Mouse (Mus musculus) macrophage (primary cell): ENCODE data around the gene Parp9. TPM values are rescaled to one million over a fixed set of nuclear protein-coding genes. Genes with fewer than 3 reads are reported as not detected.

Experiments used
- H3K27ac ChIP-seq: fragments of 350-480 bp; formaldehyde crosslinking; 2 replicates; pipeline ENCODE4 v1.9.0; 2021
- H3K36me3 ChIP-seq: fragments of 350-480 bp; formaldehyde crosslinking; 2 replicates; pipeline ENCODE4 v1.9.0; 2021; ENCODE audit errors: inconsistent target
- H3K4me3 ChIP-seq: fragments of 350-480 bp; formaldehyde crosslinking; 2 replicates; pipeline ENCODE4 v1.9.0; 2021; ENCODE audit errors: inconsistent target
- H3K79me2 ChIP-seq: fragments of 350-480 bp; formaldehyde crosslinking; 2 replicates; pipeline ENCODE4 v1.9.0; 2021; ENCODE audit errors: inconsistent target
- WGBS: methylation state at CpG from one replicate; pipeline ENCODE4 v1.1.7; 2026; ENCODE audit warnings: inconsistent platforms; ENCODE audit not compliant: missing documents; 5-methylcytosine and 5-hydroxymethylcytosine counted together
- polyA plus RNA-seq: library from polyadenylated mRNA; stranded (reverse); fragments of 250-400 nt; gene quantifications from 3 replicates; pipeline ENCODE4 v1.2.4, GENCODE M21; 2018; ENCODE audit warnings: inconsistent platforms

The Parp9 gene
- polyA plus RNA-seq, 1 experiment from 2014 or later, result 52.0 TPM

DNA sequence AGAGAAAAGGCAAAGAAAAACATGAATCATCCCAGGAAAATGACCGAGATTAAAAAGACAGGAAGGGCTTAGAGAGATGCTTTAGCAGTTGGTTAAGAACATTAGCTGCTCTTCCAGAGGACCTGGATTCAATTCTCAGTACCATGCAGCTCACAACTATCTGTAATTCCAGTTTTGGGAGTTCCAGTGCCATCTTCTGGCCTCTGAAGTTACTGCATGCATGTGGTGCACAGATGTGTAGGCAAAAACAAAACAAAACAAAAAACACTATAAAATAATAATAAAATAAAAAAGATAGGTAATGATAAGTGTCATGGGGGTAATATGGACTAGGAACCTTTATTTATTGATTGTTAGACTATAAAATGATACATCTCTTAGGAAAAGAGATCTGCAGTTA is 24.7 kb upstream of the Parp9 start:
- 87% methylated on average over 1 of the region's 1 CpGs for WGBS

DNA sequence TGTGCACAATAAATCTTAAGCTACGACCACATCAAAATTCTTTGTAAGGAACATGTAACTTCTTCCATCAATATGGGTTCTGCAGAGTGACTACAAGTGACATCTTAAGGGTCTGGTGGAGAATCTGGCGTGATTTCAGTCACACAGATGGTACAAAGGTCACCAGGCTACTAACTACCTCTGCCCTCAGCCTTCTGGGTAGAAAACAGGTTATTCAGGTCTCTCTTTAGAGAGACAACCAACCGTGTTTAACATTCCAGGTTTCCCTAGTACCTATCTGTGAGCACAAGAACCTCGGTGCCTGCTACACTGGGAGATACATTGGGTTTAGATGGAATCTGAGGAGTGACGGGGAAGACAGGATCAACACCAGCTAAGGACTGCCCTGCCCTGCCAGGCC is 24.0 kb upstream of the Parp9 start:
- WGBS, result 89% methylated on average over 5 of the region's 5 CpGs
- Histone ChIP-seq H3K79me2 (no peaks in the 10 kb centered on the region), H3K36me3 (no peaks in the 10 kb centered on the region), H3K4me3 (no peak overlapping the region), H3K27ac (no peak overlapping the region)

More for the DNA sequence above, 24.7 kb upstream of the Parp9 start:
- Histone ChIP-seq H3K4me3 (no peak overlapping the region), H3K79me2 (no peaks in the 10 kb centered on the region), H3K27ac (no peak overlapping the region), H3K36me3 (no peaks in the 10 kb centered on the region)

DNA sequence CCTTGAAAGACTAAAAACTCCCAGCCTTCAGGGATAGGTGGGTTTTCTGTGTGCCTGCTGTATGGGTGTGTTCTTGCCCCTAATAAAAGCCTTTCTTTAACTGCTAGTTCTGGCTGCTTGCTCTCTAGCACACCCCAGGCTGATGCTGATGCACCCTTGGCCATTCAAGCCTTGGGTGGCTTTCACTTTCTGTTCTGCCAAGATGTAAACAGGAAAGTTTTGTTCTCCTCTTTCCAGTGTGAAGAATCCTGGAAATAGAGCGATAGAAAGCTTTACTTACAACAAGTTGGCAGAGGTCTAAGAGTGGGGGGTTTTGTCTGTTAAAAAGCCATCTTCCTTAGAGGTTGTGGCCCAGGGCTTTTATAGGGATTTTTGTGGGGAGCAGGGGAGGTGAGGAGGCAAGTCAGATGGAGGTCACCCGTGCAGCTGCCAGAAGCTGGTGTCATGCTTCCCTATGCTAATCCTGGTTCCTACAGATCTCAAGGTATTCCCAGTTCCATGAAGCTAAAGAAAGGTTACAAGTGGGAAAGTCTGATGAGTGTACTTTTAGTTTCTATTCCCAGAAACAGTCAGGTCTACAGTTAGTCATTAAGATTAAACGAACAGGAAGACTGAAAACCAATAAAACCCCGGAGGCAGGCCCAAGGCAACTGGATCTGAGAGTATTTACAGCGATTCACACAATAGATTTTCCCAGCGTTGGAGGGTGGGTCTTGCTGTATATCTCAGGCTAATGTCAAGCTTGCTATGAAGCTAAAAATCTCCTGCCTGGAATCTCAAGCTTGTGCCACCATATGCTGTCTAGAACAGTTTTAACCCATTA is 19.3 kb upstream of the Parp9 start:
- peak overlapping the region; percentile 8; the same call in 1 of the 2 replicates for H3K4me3 ChIP-seq
- no peaks in the 10 kb centered on the region for H3K79me2 ChIP-seq
- no peaks in the 10 kb centered on the region for H3K36me3 ChIP-seq
- 0% methylated on average over 6 of the region's 6 CpGs for WGBS
- peak overlapping the region; percentile 77 for H3K27ac ChIP-seq

DNA sequence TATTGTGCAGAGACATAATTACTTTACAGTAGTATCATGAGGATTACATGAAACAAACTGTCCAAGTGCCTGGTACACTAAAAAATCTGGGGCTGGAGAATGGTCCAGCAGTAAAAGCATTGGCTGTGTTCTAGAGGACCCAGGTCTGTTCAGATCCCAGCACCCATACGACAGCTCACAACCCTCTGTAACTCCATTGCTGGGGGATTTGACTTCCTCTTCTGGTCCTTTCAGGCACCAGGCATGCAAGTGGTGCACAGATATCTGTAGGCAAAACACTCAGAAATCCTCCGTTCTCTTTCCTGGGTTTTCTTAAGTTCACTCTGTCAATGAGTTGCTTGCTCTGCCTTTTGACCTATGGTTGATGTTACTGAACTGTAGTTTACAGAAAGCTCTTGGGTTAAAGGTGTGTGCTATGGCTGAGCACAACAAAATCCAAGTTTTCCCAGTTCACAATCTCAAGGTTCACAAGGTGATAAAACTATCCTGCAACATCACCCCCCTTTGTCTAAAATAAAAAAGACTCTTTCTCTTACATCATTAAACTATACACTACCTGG is 16.5 kb upstream of the Parp9 start:
- Histone ChIP-seq H3K27ac (no peak overlapping the region), H3K4me3 (no peak overlapping the region), H3K36me3 (peaks cover 10% of the 10 kb centered on the region; the same call in 1 of the 2 replicates), H3K79me2 (no peaks in the 10 kb centered on the region)
- WGBS, result 66% methylated on average over 2 of the region's 2 CpGs

DNA sequence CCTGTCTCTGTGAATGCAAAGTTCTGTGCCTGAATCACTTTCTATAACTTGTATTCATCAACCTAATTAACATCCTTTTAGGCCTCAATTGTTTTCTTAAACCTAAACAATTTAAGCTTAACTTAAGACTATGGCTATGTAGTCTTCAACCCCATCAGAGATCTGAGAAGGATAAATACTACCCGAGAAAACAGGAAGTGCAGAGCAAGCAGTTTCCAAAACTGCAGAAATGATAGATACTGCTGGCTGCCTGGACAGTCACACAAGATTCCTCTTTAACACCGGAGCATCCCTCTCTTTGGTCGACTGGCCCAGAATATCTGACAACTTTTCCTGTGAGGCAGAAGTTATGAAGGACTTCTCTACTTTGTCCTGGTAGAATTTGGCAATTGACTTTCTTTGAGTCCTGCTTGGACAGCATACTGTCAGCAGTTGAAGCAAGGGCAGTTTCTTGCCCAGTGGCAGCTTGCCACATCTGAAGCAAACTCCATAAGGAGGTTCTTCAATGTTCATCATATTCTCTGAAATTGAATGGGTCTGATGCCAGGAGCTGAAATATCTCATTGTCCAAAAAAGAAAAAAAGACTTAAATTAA is 15.9 kb upstream of the Parp9 start:
- Histone ChIP-seq H3K27ac (no peak overlapping the region), H3K36me3 (peaks cover 16% of the 10 kb centered on the region; the same call in 1 of the 2 replicates)

DNA sequence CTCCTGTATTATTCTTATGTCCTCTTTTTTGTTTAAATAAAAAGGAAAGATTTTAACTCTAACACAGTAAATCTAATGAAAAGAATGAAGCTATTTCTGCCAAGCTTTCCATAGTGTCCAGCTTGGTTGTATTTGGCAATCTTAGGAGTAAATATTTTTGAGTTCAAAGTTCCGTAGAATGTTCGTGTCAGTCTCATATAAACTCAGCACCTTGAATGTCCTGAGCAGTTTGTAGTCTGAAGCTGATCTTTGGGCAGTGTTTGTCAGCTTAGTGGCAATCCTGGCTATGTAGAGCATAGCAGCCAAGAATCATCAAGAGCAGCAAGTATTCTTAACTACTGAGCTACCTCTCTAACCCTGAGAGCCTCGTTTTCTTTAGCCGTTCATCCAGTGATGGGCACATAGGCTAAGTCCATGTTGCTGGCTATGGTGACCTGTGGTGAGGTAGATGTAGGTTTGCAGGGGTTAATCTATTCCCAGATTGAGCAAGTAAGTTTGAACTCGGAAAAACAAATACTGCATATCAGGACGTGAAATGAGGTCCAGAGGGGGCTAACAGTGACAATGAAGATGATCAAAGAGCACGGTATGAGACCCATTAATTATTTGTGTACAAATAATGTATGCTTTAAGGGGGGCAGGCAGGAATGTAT is 14.6 kb upstream of the Parp9 start:
- Histone ChIP-seq H3K79me2 (no peaks in the 10 kb centered on the region), H3K27ac (no peak overlapping the region), H3K36me3 (peaks cover 29% of the 10 kb centered on the region), H3K4me3 (no peak overlapping the region)
- 96% methylated on average over 7 of the region's 7 CpGs for WGBS

More for the DNA sequence above, 15.9 kb upstream of the Parp9 start:
- no peaks in the 10 kb centered on the region for H3K79me2 ChIP-seq
- H3K4me3 ChIP-seq, result no peak overlapping the region
- 55% methylated on average over 3 of the region's 3 CpGs for WGBS

DNA sequence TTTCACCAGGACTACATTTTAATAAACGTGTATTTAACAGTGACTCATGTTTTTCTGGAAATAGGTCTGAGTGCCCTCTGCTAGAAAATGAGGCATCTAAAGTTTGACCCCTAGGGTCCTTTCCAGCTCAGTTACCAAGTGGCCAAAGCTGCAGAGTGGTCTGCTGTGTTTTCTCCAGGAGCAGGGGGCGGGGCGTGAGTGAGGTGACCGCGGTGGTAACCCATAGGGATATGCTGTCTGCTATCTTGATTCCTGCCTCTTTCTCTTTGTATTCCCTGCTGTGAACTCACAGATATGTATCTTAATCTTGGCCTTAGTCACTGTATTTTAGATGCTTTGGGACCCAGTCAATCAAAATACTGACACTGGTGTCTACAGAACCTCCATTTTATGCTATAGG is 13.9 kb upstream of the Parp9 start:
- 94% methylated on average over 5 of the region's 5 CpGs for WGBS
- Histone ChIP-seq H3K27ac (no peak overlapping the region), H3K4me3 (no peak overlapping the region), H3K36me3 (peaks cover 36% of the 10 kb centered on the region), H3K79me2 (no peaks in the 10 kb centered on the region)

DNA sequence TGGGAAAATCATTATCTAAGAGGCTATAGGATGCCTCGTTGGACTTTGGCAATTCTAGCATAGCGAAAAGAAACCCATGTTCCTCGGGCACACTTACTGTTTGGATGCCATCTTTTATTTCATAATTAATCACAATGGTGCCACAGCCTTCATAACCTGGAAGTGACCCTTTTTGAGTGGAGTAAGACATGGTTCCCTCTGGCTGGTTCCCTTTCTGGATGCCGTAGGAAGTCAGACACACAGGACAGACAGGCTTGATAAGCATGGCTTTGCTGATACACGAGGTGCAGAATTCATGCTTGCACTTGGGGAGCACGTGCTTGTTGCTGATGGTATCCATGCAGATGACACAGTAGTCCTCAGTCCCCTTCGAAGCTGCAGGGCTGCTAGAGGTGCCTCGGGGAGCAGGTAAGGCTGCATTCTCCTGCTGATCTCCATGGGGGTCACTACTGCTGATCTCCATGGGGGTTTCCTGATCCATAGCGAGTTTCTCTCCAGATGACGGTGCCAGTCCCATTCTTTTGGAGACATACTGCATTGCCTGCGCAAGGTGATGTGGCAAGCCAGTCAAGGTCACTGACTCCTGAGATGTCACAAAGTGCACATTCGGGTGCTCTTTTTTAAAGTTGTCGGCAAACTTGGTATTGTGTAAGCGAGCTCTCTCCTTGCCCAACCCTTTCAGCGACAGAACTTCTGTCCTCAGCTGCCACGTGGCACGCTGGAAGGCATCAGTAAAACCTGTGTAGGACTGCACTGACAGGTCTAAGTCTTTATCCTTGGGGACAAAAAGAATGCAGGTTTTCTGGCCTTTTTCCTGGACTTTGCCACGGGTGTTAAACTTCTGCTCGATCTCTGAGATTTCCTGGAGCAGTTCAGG is 5.9 kb upstream of the Parp9 start:
- WGBS, result 73% methylated on average over 17 of the region's 19 CpGs

DNA sequence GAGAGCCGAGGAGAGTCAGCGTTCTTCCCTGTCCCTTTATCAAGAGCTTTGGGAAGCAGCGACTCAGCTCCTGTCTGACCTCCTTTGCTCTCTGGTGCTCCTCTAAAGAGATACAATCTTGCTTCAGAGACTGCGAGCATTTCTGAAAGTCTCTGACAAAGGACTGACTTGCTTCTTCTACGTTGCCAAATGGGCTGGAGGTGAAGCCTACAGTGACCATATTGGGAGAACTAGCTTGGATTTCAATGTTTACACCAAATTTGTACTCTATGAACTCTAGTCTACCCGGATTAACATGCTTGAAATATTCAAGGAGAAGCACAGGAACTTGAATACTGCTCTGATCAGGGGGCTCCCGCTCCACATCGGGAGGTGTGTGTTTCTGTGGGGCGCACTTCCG is 5.1 kb upstream of the Parp9 start:
- peaks cover 80% of the 10 kb centered on the region for H3K36me3 ChIP-seq
- peaks cover 81% of the 10 kb centered on the region for H3K79me2 ChIP-seq
- no peak overlapping the region for H3K27ac ChIP-seq
- 96% methylated on average over 9 of the region's 10 CpGs for WGBS
- H3K4me3 ChIP-seq, result no peak overlapping the region

More for the DNA sequence above, 5.9 kb upstream of the Parp9 start:
- Histone ChIP-seq H3K27ac (no peak overlapping the region), H3K79me2 (peaks cover 73% of the 10 kb centered on the region), H3K36me3 (peaks cover 88% of the 10 kb centered on the region), H3K4me3 (no peak overlapping the region)

DNA sequence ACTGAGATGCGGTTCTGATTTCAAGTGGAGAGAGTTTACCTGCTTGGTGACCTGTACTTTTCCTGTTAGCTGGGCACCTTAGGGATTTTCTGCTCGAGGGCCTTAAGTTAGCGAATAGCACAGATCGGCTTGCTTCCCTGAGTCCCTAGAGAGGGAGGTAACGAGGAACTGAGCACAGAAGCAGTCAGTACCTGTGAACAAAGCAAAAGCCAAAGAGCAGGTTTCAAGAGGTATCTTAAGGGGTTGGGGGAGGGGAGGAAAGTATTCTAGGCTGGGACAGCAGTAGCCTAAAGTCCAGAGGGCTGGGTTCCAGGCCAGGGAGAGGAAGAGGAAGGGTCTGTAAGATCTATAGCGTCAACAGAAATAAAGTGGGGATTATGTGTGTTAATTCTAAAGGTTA is 991 bp downstream of the Parp9 start:
- H3K27ac ChIP-seq, result peak overlapping the region; percentile 91
- H3K4me3 ChIP-seq, result peak overlapping the region; percentile 98
- peaks cover 56% of the 10 kb centered on the region for H3K36me3 ChIP-seq
- H3K79me2 ChIP-seq, result peaks cover 98% of the 10 kb centered on the region
- WGBS, result 0% methylated on average over 6 of the region's 6 CpGs

DNA sequence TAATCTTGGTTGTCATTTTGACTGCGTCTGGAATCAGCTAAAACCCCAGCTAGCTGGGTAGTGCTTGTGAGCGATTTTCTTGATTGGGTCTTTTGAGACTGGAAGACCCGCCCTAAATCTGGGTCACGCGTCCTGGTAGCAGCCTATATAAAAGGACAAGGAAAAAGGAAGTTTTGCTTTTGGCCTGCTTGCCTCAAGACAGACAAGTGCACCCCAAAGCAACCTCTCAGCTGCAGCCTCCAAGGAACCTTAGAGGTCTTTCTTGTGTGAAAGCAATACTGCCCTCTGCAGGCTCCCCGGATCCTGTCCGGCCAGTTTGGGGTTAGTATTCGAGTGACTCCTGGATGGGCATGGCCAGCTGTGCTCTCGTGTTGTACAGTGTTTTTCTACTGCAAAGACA is 1.4 kb downstream of the Parp9 start:
- H3K27ac ChIP-seq, result peak overlapping the region; percentile 91
- H3K36me3 ChIP-seq, result peaks cover 56% of the 10 kb centered on the region
- peak overlapping the region; percentile 98 for H3K4me3 ChIP-seq
- 0% methylated on average over 9 of the region's 9 CpGs for WGBS
- H3K79me2 ChIP-seq, result peaks cover 98% of the 10 kb centered on the region

DNA sequence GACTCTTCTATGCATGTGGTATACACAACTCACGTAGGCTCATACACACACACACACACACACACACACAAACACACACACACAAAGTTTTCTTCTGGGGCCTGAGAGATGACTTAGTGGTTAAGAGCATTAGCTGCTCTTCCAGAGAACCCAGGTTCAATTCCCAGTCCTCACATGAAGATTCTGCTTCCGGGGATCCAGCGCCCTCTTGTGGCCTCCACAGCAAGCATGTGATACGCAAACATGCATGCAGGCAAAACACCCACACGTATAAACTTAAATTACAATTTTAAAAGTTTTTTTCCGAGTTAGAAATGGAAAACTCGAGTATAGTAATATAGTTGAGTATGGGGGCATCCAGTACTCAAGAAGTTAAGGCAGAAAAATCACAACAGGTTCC is 3.1 kb downstream of the Parp9 start:
- Histone ChIP-seq H3K4me3 (no peak overlapping the region), H3K79me2 (peaks cover 98% of the 10 kb centered on the region), H3K36me3 (peaks cover 54% of the 10 kb centered on the region), H3K27ac (no peak overlapping the region)
- 85% methylated on average over 5 of the region's 7 CpGs for WGBS

DNA sequence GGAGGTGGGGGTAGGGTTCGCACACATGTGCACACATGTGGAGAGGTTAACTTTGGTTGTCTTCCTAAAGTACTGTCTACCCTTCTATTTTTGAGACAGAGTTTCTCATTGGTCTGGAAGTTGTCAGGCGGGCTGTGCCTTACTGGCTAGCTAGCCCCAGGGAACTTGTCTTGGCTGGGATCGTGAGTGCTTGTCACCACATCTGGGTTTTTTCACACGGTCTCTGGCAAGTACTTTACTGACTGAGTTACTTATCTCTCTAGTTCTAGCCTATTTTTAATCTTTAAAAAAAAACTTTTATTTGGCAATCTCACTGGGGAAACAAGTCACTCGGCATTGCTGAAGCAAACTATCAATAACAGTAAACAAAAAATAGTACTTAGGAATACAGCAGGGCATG is 11.0 kb downstream of the Parp9 start:
- 96% methylated on average over 5 of the region's 5 CpGs for WGBS
- Histone ChIP-seq H3K79me2 (peaks cover 100% of the 10 kb centered on the region), H3K4me3 (no peak overlapping the region), H3K27ac (no peak overlapping the region), H3K36me3 (peaks cover 91% of the 10 kb centered on the region)

DNA sequence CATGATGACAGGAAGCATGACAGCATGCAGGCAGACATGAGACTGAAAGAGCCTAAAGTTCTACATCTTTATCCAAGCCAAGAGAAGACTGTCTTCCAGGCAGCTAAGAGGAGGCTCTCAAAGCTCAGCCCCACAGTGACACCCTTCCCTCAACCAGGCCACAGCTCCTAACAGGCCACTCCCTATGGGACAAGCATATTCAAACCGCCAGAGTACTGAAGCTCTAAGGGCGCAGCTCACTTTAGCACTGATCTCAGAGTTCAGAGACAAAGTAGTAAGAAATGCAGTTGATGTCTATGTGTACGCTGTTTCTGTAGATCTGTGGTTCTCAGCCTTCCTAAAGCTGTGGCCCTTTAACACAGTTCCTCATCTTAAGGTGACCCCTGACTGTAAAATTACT is 12.9 kb downstream of the Parp9 start:
- Histone ChIP-seq H3K79me2 (peaks cover 100% of the 10 kb centered on the region), H3K36me3 (peaks cover 93% of the 10 kb centered on the region), H3K4me3 (no peak overlapping the region), H3K27ac (no peak overlapping the region)
- 95% methylated on average over 3 of the region's 3 CpGs for WGBS
